Mouse (Mus musculus) liver, embryonic 14.5 days (tissue): ENCODE results near the gene Ildr2. TPM values are rescaled to one million over a fixed set of nuclear protein-coding genes. Genes with fewer than 3 reads are reported as not detected.

ENCODE experiments used
- ATAC-seq: fragments of 200-750 bp; cut with Nextera tagmentation; 2 replicates; pipeline ENCODE4 v1.8.0; 2017; ENCODE audit warnings: moderate number of reproducible peaks, mild to moderate bottlenecking, moderate library complexity; ENCODE audit not compliant: insufficient read depth
- DNase-seq, 3 experiments: peaks; one replicate each; pipeline ENCODE4 v3.0.0-alpha.2; 2012 to 2013; ENCODE audit warnings: low read depth in 3 of 3, low spot score in 3 of 3
- H3K27ac ChIP-seq: fragments of 300-500 bp; sonication (generic); 2 replicates; pipeline ENCODE4 v1.5.1; 2014; ENCODE audit warnings: moderate library complexity, mild to moderate bottlenecking, control low read depth, inconsistent platforms
- H3K27me3 ChIP-seq: fragments of 300-500 bp; sonication (generic); 2 replicates; pipeline ENCODE4 v1.6.1; 2014; ENCODE audit warnings: mild to moderate bottlenecking, low read length, moderate library complexity; ENCODE audit not compliant: control insufficient read depth, insufficient read depth
- H3K36me3 ChIP-seq: fragments of 300-500 bp; sonication (generic); replicated peaks from 2 replicates; pipeline ENCODE4 v1.6.1; 2014; ENCODE audit warnings: low read depth; ENCODE audit not compliant: control insufficient read depth, insufficient read depth
- H3K4me1 ChIP-seq, 2 experiments: fragments of 200-500 bp in 1 of 2; fragments of 300-500 bp in 1 of 2; sonication (generic) in 1 of 2; replicated peaks; 2 replicates each; pipeline ENCODE4 v1.6.1; 2012 to 2014; ENCODE audit warnings: antibody characterized with exemption in 1 of 2, inconsistent platforms in 1 of 2, low read length in 1 of 2; ENCODE audit not compliant: control insufficient read depth in 2 of 2, insufficient read depth in 2 of 2
- H3K4me2 ChIP-seq: fragments of 300-500 bp; sonication (generic); 2 replicates; pipeline ENCODE4 v1.6.1; 2014; ENCODE audit warnings: low read depth, mild to moderate bottlenecking, control low read depth, moderate library complexity
- H3K4me3 ChIP-seq, 2 experiments: fragments of 200-500 bp in 1 of 2; fragments of 300-500 bp in 1 of 2; sonication (generic) in 1 of 2; 2 replicates each; pipeline ENCODE4 v1.5.1; 2012 to 2014; ENCODE audit warnings: low read depth in 2 of 2, low read length in 2 of 2, mild to moderate bottlenecking in 2 of 2, control low read depth in 1 of 2, inconsistent platforms in 1 of 2, moderate library complexity in 1 of 2; ENCODE audit not compliant: insufficient read depth in 1 of 2
- H3K9ac ChIP-seq: fragments of 300-500 bp; sonication (generic); replicated peaks from 2 replicates; pipeline ENCODE4 v1.6.1; 2014; ENCODE audit warnings: mild to moderate bottlenecking, control low read depth, moderate library complexity
- H3K9me3 ChIP-seq: fragments of 300-500 bp; sonication (generic); 2 replicates; pipeline ENCODE4 v1.6.1; 2016; ENCODE audit warnings: low read length, mixed read lengths; ENCODE audit not compliant: control insufficient read depth
- CTCF ChIP-seq: IDR thresholded peaks from 2 replicates; pipeline ENCODE4 v1.5.1; 2016; ENCODE audit warnings: antibody characterized with exemption, low read depth, control low read depth
- EP300 ChIP-seq: IDR thresholded peaks from 2 replicates; pipeline ENCODE4 v1.6.1; 2016; ENCODE audit warnings: antibody characterized with exemption, low read depth
- WGBS: fragments of 180-500 bp; shearing (Covaris S2); extraction: QIAGEN DNeasy Blood & Tissue Kit; methylation state at CpG from one replicate; pipeline ENCODE4 v1.1.7; 2014; ENCODE audit not compliant: insufficient replicate concordance; 5-methylcytosine and 5-hydroxymethylcytosine counted together
- polyA plus RNA-seq, 2 experiments: library from polyadenylated mRNA; depleted of rRNA in 1 of 2; stranded (reverse) in 1 of 2; unstranded in 1 of 2; fragments of >200 nt; fragmentation: Nextera tagmentation in 1 of 2; extraction: Ambion mirVana in 1 of 2; gene quantifications; 2 replicates each; pipeline versions ENCODE4 v1.2.1 to v1.2.3; 2012 to 2014

Gene Ildr2
- polyA plus RNA-seq, 2 experiments: 0.03 TPM; not detected in 1

DNA sequence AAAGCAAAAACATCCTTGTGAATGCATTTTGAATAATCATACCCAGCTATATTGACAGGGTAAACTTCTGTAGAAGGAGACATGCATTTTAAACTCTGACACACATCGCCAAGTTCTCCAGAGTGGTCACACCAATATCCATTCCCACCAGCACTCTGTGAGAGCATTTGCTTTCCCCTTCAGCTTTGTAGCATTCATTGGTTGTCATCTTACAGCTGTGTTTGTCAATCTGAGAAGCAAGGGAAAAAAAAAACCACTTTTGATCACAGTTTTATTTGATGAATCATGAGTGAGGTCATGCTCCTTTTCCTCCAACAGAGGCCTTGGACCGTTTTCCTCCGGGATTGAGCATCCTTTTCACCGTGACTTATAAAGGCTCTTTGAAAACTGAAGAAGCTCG lies 89.6 kb downstream of the Ildr2 start:
- H3K27ac ChIP-seq: no peak overlapping the region
- ATAC-seq (no peak), DNase-seq (no peak)
- H3K36me3 ChIP-seq: no peaks in the 10 kb centered on the region
- H3K4me3 ChIP-seq: no peak overlapping the region
- no peaks in the 10 kb centered on the region for H3K4me1 ChIP-seq
- no peak for TF ChIP-seq CTCF
- TF ChIP-seq EP300: no peak
- no peaks in the 10 kb centered on the region for H3K9me3 ChIP-seq
- H3K27me3 ChIP-seq: no peaks in the 10 kb centered on the region
- 66% methylated on average over 5 of the region's 5 CpGs for WGBS
- H3K4me2 ChIP-seq: no peak overlapping the region
- no peak overlapping the region for H3K9ac ChIP-seq

DNA sequence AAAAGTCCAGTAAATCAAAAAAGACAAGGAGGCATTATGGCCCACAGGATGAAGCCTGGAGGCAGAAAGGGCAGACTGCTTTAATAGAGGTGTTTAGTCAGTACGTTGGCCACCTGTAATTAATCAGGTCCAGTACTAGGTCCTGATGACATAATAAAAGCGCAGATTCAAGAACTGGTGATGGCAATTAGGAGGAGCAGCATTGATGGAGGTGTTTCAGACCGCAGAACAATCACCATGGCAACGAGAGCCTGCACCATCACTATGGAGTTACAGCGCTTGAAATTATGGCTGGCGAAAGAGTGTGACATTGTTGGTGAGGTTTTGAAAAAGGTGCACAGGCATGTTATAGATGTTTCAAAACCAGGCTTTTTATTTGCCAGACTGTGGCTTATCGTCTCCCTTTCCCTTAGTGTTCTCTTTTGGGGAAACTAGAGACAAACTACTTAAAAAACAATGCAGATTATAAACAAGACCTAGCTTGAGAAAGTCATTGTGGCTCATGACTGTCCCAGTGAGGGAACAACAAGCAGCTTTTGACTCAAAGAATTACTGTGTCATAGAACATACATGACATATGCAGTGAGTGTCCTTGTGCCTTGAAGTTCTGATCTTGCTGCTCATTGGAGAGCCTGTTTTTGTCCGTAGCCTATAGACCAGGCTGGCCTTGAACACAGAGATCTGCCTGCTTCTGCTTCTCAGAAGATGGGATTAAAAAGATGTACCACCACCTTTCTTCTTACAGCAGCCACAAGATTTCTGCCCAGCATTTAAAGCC lies 90.5 kb downstream of the Ildr2 start:
- no peak for DNase-seq
- ATAC-seq: no peak
- no peak overlapping the region for H3K9ac ChIP-seq
- no peak overlapping the region for H3K4me2 ChIP-seq
- H3K27me3 ChIP-seq: no peaks in the 10 kb centered on the region
- H3K9me3 ChIP-seq: no peaks in the 10 kb centered on the region
- TF ChIP-seq EP300: no peak
- TF ChIP-seq CTCF: no peak
- H3K4me1 ChIP-seq: no peaks in the 10 kb centered on the region
- no peak overlapping the region for H3K27ac ChIP-seq
- H3K4me3 ChIP-seq: no peak overlapping the region
- 60% methylated on average over 8 of the region's 8 CpGs for WGBS
- H3K36me3 ChIP-seq: no peaks in the 10 kb centered on the region

DNA sequence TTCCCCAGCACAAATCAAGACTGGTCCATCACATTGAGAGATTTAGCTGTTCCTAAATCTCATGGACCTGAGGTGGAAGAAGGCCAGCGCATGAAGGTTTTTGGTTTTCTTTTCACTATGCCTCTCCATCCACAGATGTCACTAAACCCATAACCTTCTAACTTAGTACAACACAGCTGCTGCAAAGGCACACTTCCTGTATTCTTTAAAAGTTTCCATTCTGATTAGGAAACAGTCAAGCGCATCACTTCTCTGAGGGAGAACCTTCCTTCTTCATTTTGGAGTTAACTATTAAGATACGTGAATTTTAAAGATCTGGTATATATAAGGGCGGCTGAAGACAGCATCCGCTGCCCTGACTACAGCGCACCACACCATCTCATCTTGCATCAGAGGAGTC lies 91.7 kb downstream of the Ildr2 start:
- Histone ChIP-seq H3K4me3 (no peak overlapping the region), H3K27ac (no peak overlapping the region), H3K27me3 (no peaks in the 10 kb centered on the region), H3K9me3 (no peaks in the 10 kb centered on the region), H3K36me3 (no peaks in the 10 kb centered on the region), H3K9ac (no peak overlapping the region), H3K4me2 (no peak overlapping the region), H3K4me1 (no peaks in the 10 kb centered on the region)
- no peak for DNase-seq
- TF ChIP-seq EP300 (no peak), CTCF (no peak)
- WGBS: 74% methylated on average over 6 of the region's 6 CpGs
- no peak for ATAC-seq

DNA sequence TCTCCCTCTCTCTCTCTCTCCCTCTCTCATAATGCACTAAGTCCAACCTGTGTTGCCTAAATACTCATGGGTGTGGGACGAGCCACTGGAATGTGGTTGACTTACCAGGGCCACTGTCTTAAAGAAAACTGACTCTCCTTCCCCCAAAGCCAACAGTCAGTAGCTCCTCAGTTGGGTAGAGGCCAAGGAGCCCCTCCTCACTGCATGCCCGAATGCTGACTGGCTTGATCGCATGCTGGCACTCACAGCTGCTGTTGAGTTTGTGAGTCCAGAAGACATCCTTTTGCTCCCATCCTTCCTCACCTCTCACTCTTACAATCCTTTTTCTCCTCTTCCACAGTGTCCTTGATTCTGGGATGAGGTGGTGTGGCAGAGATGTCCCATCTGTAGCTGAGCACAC lies 93.0 kb downstream of the Ildr2 start:
- no peak for DNase-seq
- Histone ChIP-seq H3K9ac (no peak overlapping the region), H3K4me3 (no peak overlapping the region), H3K27ac (no peak overlapping the region), H3K4me1 (no peaks in the 10 kb centered on the region), H3K27me3 (no peaks in the 10 kb centered on the region), H3K4me2 (no peak overlapping the region), H3K9me3 (no peaks in the 10 kb centered on the region), H3K36me3 (no peaks in the 10 kb centered on the region)
- ATAC-seq: no peak
- WGBS: 52% methylated on average over 3 of the region's 3 CpGs
- TF ChIP-seq CTCF (no peak), EP300 (no peak)

DNA sequence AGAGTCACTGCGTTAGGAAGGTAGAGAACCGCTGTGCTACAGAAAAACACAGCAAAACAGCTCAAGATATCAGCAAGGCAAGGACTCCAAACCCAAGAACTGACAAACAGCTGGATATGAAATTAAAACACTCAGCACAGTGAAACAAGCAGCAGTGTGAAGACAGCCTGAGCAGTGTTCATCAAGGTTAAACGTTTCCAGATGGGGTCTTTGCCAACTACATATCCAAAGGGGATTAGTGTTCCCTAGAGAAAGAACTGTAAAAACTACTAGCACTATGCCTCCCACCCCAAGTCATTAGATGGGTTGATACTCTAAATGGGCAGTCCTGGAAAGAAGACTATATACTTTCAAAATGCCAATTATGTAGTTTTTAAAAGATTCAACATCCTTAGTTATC lies 95.4 kb downstream of the Ildr2 start:
- 71% methylated on average over 3 of the region's 3 CpGs for WGBS
- H3K36me3 ChIP-seq: no peaks in the 10 kb centered on the region
- H3K9me3 ChIP-seq: no peaks in the 10 kb centered on the region
- DNase-seq (no peak), ATAC-seq (no peak)
- H3K4me1 ChIP-seq: no peaks in the 10 kb centered on the region
- no peak overlapping the region for H3K9ac ChIP-seq
- H3K4me3 ChIP-seq: no peak overlapping the region
- H3K27me3 ChIP-seq: no peaks in the 10 kb centered on the region
- TF ChIP-seq EP300 (no peak), CTCF (no peak)
- H3K4me2 ChIP-seq: no peak overlapping the region
- no peak overlapping the region for H3K27ac ChIP-seq
